Mouse (Mus musculus) gonadal fat pad, adult 2 months (tissue): ENCODE data around the gene Zfp458. TPM values are rescaled to one million over a fixed set of nuclear protein-coding genes. Genes with fewer than 3 reads are reported as not detected.
A peak's percentile ranks its signal among the peaks of the same experiment; 100 is the strongest.
"Not testable (repeated sequence)": the region's sequence is repeated elsewhere in the genome, so short reads cannot be mapped to it uniquely, and the experiment has no call there.

ENCODE experiments used
- DNase-seq: peaks from one replicate; pipeline ENCODE4 v3.0.0-alpha.2; 2012; ENCODE audit warnings: low read depth
- polyA plus RNA-seq: library from polyadenylated mRNA; depleted of rRNA; stranded (reverse); fragments of >200 nt; gene quantifications from 2 replicates; pipeline ENCODE4 v1.2.3, GENCODE M21; 2012; rRNA removed

The Zfp458 gene
- 1.1 and 1.2 TPM in 2 replicates for polyA plus RNA-seq

DNA sequence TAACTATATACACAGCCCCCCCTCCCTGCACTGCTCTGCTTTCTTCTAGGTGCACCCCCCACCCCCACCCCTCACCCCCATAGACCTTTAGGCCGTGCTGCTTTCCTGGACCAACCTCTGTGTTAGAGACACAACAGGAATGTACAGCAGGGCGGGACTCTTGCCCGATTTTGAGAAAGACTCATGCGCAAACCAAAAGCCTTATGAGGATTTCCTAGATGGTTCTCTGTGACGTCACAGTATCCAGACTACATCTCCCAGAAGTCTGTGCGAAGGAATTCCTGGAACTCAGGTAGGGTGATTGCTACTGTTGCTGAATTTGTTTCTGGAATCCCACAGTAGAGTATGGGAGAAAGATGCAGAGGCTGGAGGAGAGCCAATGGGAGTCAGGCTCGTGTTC, at the start of gene Zfp458:
Zfp458 (minus strand) TSS at position 153 of the 400 bp plus-strand sequence.
- DNase-seq = peak; percentile 20

DNA sequence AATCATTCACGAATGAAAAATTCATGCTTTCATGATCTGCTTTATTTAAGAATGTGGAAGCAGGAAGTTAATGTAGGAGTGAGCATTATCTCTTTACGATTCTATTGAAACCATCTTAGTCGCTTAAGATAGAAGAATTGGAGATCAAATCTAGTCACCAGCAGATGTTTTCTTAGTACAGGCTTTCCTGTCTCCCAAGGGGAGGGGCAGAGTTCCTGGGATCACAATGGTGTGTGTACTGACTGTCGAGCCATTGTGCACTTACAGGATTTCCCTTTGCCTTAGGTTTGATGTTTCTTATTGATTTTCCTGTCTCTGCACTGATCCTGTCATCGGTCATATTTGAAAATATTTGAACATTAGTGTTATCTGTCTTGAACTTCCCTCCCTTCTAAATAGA, 28.5 kb upstream of the Zfp458 start:
- DNase-seq = no peak

DNA sequence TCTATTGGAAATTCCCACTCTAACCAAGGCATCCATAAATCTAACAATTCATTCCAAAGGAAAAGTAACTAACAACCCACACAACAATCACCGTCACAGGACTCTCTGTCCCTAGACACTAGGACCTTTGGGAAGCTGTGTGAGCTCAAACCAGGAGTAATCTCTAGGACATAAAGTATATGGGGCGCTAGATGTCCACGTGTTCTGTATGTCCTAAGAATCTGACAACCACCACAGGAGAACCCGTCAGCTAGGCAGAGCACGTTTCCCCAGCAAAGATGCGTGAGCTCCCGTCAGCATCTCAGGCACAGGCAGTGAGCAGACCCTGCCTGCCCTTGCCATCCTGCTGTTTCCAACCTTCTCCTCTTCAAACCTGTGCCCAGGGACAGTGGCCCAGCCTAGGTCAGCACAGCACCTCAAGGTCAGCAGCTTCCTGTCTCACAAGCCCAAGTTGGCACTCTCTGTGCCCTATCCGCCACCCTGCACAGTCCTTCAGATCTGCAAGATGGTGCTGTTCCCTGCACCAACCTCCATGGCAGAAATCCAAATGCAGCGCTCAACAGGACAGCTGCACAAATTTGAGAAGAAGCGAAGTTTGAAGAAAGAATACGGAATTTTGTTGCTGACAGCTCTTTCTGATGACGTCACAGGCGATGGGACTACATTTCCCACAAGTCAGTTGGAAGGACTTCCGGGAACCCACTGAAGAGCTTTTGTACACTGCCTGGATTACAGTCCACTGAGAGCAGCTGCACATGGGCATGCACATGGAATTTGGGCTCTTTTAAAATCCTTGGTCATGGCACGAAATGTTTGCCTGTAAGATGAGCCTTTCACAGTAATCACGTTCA, 27.8 kb upstream of the Zfp458 start, which contains the start of gene Zfp457:
Zfp457 (minus strand) TSS at position 664 of the 851 bp plus-strand sequence.
- peak; percentile 66 for DNase-seq

DNA sequence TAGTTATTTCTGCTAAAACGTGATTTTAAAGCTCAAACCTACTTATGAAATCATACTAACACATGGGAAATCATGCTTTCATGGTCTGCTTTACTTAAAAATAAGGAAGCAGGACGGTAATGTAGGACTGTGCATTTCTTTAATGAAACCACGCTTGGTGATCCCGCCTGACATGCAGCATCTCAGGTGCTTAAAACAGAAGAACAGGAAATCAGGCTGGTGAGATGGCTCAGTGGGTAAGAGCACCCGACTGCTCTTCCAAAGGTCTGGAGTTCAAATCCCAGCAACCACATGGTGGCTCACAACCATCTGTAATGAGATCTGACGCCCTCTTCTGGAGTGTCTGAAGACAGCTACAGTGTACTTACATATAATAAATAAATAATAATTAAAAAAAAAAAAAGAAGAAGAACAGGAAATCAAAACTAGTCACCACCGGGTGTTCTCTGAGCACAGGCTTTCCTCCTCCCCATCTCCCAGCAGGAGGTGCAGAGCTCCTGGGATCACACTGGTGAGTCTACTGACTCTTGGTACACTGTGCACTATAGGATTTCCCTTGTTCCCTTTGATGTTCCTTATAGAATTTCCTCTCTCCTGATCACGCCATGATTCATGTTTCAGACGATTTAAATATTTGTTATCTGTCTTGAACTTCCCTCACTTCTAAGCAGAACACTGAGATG, 8.7 kb downstream of the Zfp458 start:
- DNase-seq = not testable (repeated sequence)

DNA sequence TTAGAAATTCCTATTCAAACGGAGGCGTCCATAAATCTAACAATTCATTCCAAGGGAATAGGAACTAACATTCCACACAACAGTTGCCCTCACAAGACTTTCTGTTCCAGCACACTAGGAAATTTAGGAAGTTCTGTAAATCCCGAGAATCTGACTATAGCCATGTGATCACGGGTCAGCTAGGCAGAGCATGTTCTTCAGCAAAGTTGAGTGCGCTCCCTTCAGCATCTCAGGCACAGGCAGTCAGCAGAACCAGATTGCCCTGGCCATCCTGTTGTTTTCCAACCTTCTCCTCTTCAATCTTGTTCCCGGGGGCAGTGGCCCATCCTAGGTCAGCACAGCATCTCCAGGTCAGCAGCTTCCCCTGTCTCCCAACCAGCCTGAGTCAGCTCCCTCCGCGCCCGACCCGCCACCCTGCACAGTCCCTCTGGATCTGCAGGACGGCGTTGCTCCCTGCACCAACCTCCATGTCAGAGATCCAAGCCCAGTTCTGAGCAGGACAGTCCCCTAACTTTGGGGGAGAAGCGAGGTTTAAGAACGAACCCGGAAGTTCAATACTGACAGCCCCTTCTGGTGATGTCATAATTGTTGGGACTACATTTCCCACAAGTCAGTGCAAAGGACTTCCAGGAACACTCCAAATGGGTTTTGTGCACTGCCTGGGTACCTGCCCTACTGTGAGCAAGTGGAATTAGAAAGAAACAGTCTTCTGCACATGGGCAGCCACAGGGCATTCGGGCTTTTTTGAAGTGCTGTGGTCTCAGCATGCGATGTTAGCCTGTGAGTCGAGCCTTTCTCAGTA, 9.5 kb downstream of the Zfp458 start:
- DNase-seq = peak; percentile 68

DNA sequence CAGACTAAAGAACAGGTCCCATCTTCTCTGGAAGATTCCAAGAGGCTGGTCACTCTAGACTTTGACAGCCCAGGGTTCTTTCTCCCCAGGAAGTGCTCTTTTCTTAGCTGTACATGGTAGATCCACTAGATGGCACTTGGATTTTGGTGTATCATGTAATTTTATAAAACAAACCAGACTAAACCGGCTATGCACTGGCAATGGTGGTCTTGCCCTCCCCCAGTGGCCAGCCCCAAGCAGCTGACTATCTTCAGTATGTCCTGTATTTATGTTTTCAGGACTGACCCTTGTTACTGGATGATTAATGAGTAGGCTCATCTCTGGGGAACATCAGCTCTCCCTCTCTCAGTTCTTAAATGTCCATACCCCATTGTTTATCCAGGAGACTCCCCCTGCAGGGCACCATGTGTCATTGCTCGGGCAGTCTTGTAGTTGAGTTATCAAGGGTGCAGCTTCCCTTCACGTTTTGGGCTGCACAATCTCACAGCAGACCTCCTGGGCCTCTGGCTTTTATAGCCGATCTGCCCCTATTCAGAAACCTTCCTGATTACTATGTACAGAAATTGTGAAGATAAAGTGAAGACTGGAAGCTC, 64.2 kb downstream of the Zfp458 start:
- no peak for DNase-seq

Other genes starting within 250 kb of the Zfp458 start
- gene Zfp712, start 217.3 kb downstream of the Zfp458 start, polyA plus RNA-seq = 0.19 and 0.27 TPM in 2 replicates
- gene Zfp708, start 180.5 kb downstream of the Zfp458 start, polyA plus RNA-seq = 0.06 and 0.12 TPM in 2 replicates
- gene Gm28557, start 169.9 kb downstream of the Zfp458 start, polyA plus RNA-seq = 2.9 and 3.9 TPM in 2 replicates
- 0.25 and 0.26 TPM in 2 replicates for gene Rslcan18, start 162.2 kb downstream of the Zfp458 start, polyA plus RNA-seq
- gene Zfp759, start 156.8 kb downstream of the Zfp458 start, polyA plus RNA-seq = 0.69 and 0.76 TPM in 2 replicates
- gene Rsl1, start 105.3 kb downstream of the Zfp458 start, polyA plus RNA-seq = 1.6 and 1.8 TPM in 2 replicates
- 0.26 and 0.33 TPM in 2 replicates for gene Zfp455, start 84.0 kb downstream of the Zfp458 start, polyA plus RNA-seq
- 2.0 and 2.3 TPM in 2 replicates for gene Zfp457, start 28.0 kb upstream of the Zfp458 start, polyA plus RNA-seq
- 0.91 and 1.1 TPM in 2 replicates for gene Zfp595, start 54.1 kb upstream of the Zfp458 start, polyA plus RNA-seq
- gene Gm28044, start 82.1 kb upstream of the Zfp458 start, polyA plus RNA-seq = 0.39 and 0.44 TPM in 2 replicates
- 0.43 and 0.51 TPM in 2 replicates for gene Zfp953, start 82.1 kb upstream of the Zfp458 start, polyA plus RNA-seq
- gene Gm28041, start 97.3 kb upstream of the Zfp458 start, polyA plus RNA-seq = not detected in 2 replicates
- 0.31 and 0.69 TPM in 2 replicates for gene Zfp456, start 97.3 kb upstream of the Zfp458 start, polyA plus RNA-seq
- 2.3 and 3.4 TPM in 2 replicates for gene Zfp429, start 121.4 kb upstream of the Zfp458 start, polyA plus RNA-seq
- gene Zfp459, start 143.0 kb upstream of the Zfp458 start, polyA plus RNA-seq = 0.34 and 0.97 TPM in 2 replicates
- gene Zfp874a, start 173.2 kb upstream of the Zfp458 start, polyA plus RNA-seq = 3.6 and 4.2 TPM in 2 replicates
- gene Zfp874b, start 205.8 kb upstream of the Zfp458 start, polyA plus RNA-seq = 2.7 and 3.2 TPM in 2 replicates
- 1.2 and 1.4 TPM in 2 replicates for gene Zfp58, start 222.1 kb upstream of the Zfp458 start, polyA plus RNA-seq
- gene Gm26965, start 247.7 kb upstream of the Zfp458 start, polyA plus RNA-seq = not detected in 2 replicates
- 34.9 and 41.6 TPM in 2 replicates for gene Zfp87, start 247.7 kb upstream of the Zfp458 start, polyA plus RNA-seq